Comparison of ENCODE assay signal across 9 mouse cellular contexts in genomic region chr17:73034420-73034819, GRCm38 (mm10).
DNase-seq lines count a peak whose midpoint lies in the region; ATAC-seq and TF ChIP-seq lines count a peak whose summit lies in the region.
"Had no signal": no experiment of that assay in that cellular context is flagged by ENCODE, and none has a peak within 500 bp of the region (broad histone marks: within the 10 kb centered on the region; RNA-seq: fewer than 3 reads in every experiment).

No protein-coding gene starts in this region.

- no peak overlapping the region for H3K4me3 ChIP-seq in thymus, adult 2 months (ENCODE audit: control insufficient read depth, insufficient read depth, low read length)
- no peak overlapping the region for H3K4me3 ChIP-seq in heart, embryonic 16.5 days (ENCODE audit: low read length)
- no peak overlapping the region for H3K4me3 ChIP-seq in liver, embryonic 16.5 days (ENCODE audit: low read depth, low read length)
- H3K4me3 ChIP-seq in layer of hippocampus, adult 2 months, result no peak overlapping the region
- H3K4me3 ChIP-seq in midbrain, embryonic 11.5 days (ENCODE audit: low read depth, low read length), result no peak overlapping the region
- H3K4me3 ChIP-seq: forebrain, embryonic 13.5 days had no signal

- H3K27me3 ChIP-seq in thymus, adult 2 months (ENCODE audit: control insufficient read depth, insufficient read depth, low read length), result no peaks in the 10 kb centered on the region
- no peaks in the 10 kb centered on the region for H3K27me3 ChIP-seq in heart, embryonic 16.5 days (ENCODE audit: control insufficient read depth, insufficient read depth, low read length)
- H3K27me3 ChIP-seq in liver, embryonic 16.5 days (ENCODE audit: control insufficient read depth, insufficient read depth, low read depth, low read length), result no peaks in the 10 kb centered on the region
- H3K27me3 ChIP-seq in midbrain, embryonic 11.5 days (ENCODE audit: control insufficient read depth, insufficient read depth, low read length), result no peaks in the 10 kb centered on the region
- H3K27me3 ChIP-seq: forebrain, embryonic 13.5 days had no signal

- H3K4me2 ChIP-seq in heart, embryonic 16.5 days (ENCODE audit: low read depth, low read length), result no peak overlapping the region
- no peak overlapping the region for H3K4me2 ChIP-seq in liver, embryonic 16.5 days (ENCODE audit: low read depth, low read length)
- no peak overlapping the region for H3K4me2 ChIP-seq in midbrain, embryonic 11.5 days
- H3K4me2 ChIP-seq: forebrain, embryonic 13.5 days had no signal

- no peak for TF ChIP-seq CTCF in thymus, adult 2 months (IDR thresholded peaks at IDR 0.05; ENCODE audit: borderline replicate concordance, control insufficient read depth, extremely low read depth, insufficient read depth, low read length, poor library complexity)
- TF ChIP-seq CTCF in layer of hippocampus, adult 2 months (conservative IDR thresholded peaks at IDR 0.05), result no peak

- no peaks in the 10 kb centered on the region for H3K9me3 ChIP-seq in heart, embryonic 16.5 days (replicated peaks; ENCODE audit: control insufficient read depth, low read length)
- no peaks in the 10 kb centered on the region for H3K9me3 ChIP-seq in liver, embryonic 16.5 days (replicated peaks; ENCODE audit: control insufficient read depth, low read length)
- H3K9me3 ChIP-seq in midbrain, embryonic 11.5 days (ENCODE audit: control insufficient read depth, low read length), result no peaks in the 10 kb centered on the region
- H3K9me3 ChIP-seq: forebrain, embryonic 13.5 days had no signal

- peak overlapping the region; percentile 38; the same call in 1 of the 2 replicates for H3K27ac ChIP-seq in thymus, adult 2 months (ENCODE audit: control insufficient read depth, insufficient read depth, low read length)
- peak overlapping the region; percentile 47 for H3K27ac ChIP-seq in heart, embryonic 16.5 days (ENCODE audit: low read length)
- 0 out of 2 replicates have a peak overlapping the region, but pooled peaks have one; percentile 5 for H3K27ac ChIP-seq in liver, embryonic 16.5 days (ENCODE audit: low read length)
- H3K27ac ChIP-seq in layer of hippocampus, adult 2 months, result no peak overlapping the region
- H3K27ac ChIP-seq in midbrain, embryonic 11.5 days (ENCODE audit: low read depth, low read length), result no peak overlapping the region
- H3K27ac ChIP-seq: forebrain, embryonic 13.5 days had no signal

- 0 out of 2 replicates have a peak overlapping the region, but pooled peaks have one; percentile 30 for H3K9ac ChIP-seq in heart, embryonic 16.5 days (ENCODE audit: low read length)
- H3K9ac ChIP-seq in liver, embryonic 16.5 days (ENCODE audit: low read depth, low read length), result no peak overlapping the region
- H3K9ac ChIP-seq in midbrain, embryonic 11.5 days (ENCODE audit: low read length), result no peak overlapping the region
- H3K9ac ChIP-seq: forebrain, embryonic 13.5 days had no signal

- TF ChIP-seq POLR2A in thymus, adult 2 months (IDR thresholded peaks at IDR 0.05; ENCODE audit: control insufficient read depth, extremely low read depth, insufficient read depth, low read length, poor library complexity), result no peak

- peaks cover 43% of the 10 kb centered on the region for H3K4me1 ChIP-seq in thymus, adult 2 months (replicated peaks; ENCODE audit: control insufficient read depth, insufficient read depth, low read length)
- peaks cover 30% of the 10 kb centered on the region for H3K4me1 ChIP-seq in heart, embryonic 16.5 days (ENCODE audit: control insufficient read depth, insufficient read depth, low read length)
- peaks cover 3% of the 10 kb centered on the region for H3K4me1 ChIP-seq in liver, embryonic 16.5 days (ENCODE audit: control insufficient read depth, low read depth, low read length)
- H3K4me1 ChIP-seq in midbrain, embryonic 11.5 days (ENCODE audit: control insufficient read depth, insufficient read depth, low read length), result no peaks in the 10 kb centered on the region
- H3K4me1 ChIP-seq: forebrain, embryonic 13.5 days had no signal

- 42% methylated on average over 3 of the region's 3 CpGs for WGBS in thymus, adult 2 months
- 78% methylated on average over 3 of the region's 3 CpGs for WGBS in heart, embryonic 16.5 days
- 27% methylated on average over 3 of the region's 3 CpGs for WGBS in liver, embryonic 16.5 days (ENCODE audit: insufficient replicate concordance)
- 84% methylated on average over 3 of the region's 3 CpGs for WGBS in midbrain, embryonic 11.5 days

- ATAC-seq in heart, embryonic 16.5 days (replicated peaks; ENCODE audit: extremely low read depth, insufficient read depth, low FRiP score), result no peak
- ATAC-seq in liver, embryonic 16.5 days (ENCODE audit: low read depth), result peak; percentile 61
- no peak for ATAC-seq in midbrain, embryonic 11.5 days (ENCODE audit: low FRiP score)
- ATAC-seq: forebrain, embryonic 13.5 days had no signal

- peak; percentile 42 for DNase-seq in thymus, adult 2 months
- DNase-seq in thymus, postnatal 25 days, result no peak
- peak; percentile 89 to 91 for DNase-seq in spleen, postnatal 36 days (ENCODE audit: low spot score in 2 of 2)
- DNase-seq in frontal cortex, postnatal 14 days (ENCODE audit: low spot score in 2 of 2), result no peak
- no peak for DNase-seq in layer of hippocampus, adult 2 months (ENCODE audit: low spot score in 2 of 2)
- no peak for DNase-seq in midbrain, embryonic 11.5 days (ENCODE audit: low spot score, missing footprints)

- H3K36me3 ChIP-seq in thymus, adult 2 months (ENCODE audit: control insufficient read depth, insufficient read depth, low read length), result no peaks in the 10 kb centered on the region
- H3K36me3 ChIP-seq in heart, embryonic 16.5 days (ENCODE audit: control insufficient read depth, insufficient read depth), result no peaks in the 10 kb centered on the region
- no peaks in the 10 kb centered on the region for H3K36me3 ChIP-seq in liver, embryonic 16.5 days (ENCODE audit: control insufficient read depth, insufficient read depth)
- H3K36me3 ChIP-seq in midbrain, embryonic 11.5 days (ENCODE audit: control insufficient read depth, insufficient read depth, low read length), result no peaks in the 10 kb centered on the region

Comparison
In these comparisons a context has a peak if more than half of its experiments do, and no peak if none do; other contexts are left out.
1. DNase-seq: peak in thymus, adult 2 months (single experiment) and spleen, postnatal 36 days (2 of 2); none in thymus, postnatal 25 days (single experiment), frontal cortex, postnatal 14 days (0 of 2), layer of hippocampus, adult 2 months (0 of 2) and midbrain, embryonic 11.5 days (single experiment).
2. H3K27ac ChIP-seq: peak in thymus, adult 2 months (single experiment), heart, embryonic 16.5 days (single experiment) and liver, embryonic 16.5 days (single experiment); none in layer of hippocampus, adult 2 months (single experiment) and midbrain, embryonic 11.5 days (single experiment).